Mouse (Mus musculus) heart, postnatal 14 days (tissue): Measurements from ENCODE around the gene Pepd. TPM values are rescaled to one million over a fixed set of nuclear protein-coding genes. Genes with fewer than 3 reads are reported as not detected.

Source experiments
- DNase-seq, 2 experiments: peaks; one replicate each; pipeline ENCODE4 v3.0.0; 2021 to 2022
- intact Hi-C: fragments of 180-260 bp; cut with DNase I; formaldehyde crosslinking; loops from one replicate; pipeline ENCODE4 v1.15.1; 2025
- microRNA-seq, 2 experiments: library from miRNA; unstranded; fragments of <30 nt; microRNA quantifications; one replicate each; pipeline ENCODE4 v1.2.0; 2021 to 2022
- total RNA-seq, 2 experiments: library from RNA; stranded (reverse); gene quantifications; 2 replicates each; pipeline ENCODE4 v1.2.3; 2021

Pepd gene
- total RNA-seq, 2 experiments from 2014 or later = 22.2 to 23.9 TPM

GRCm38 (mm10) chr7:35084565-35085360, 172.6 kb downstream of the Pepd start:
- intact Hi-C loops = loop anchor here (5.0 kb wide), 1 partner anchor 33 kb away; the partner anchor contains the start of gene Cebpa
- no peak for DNase-seq

- intact Hi-C loops = no loop called here
- peak; percentile 18 to 23 for DNase-seq
Observed at GRCm38 (mm10) chr7:35086271-35086861, 174.2 kb downstream of the Pepd start.

- DNase-seq = no peak
- intact Hi-C loops = no loop called here
Observed at GRCm38 (mm10) chr7:35090550-35090949, 178.4 kb downstream of the Pepd start.

Small RNAs within 50 kb of the gene (microRNA-seq; reads per million reads assigned to microRNA genes)
- 0 reads per million in 2 experiments for gene Gm25033

Other genes with a start within 250 kb of the Pepd start
- under 1 TPM in 1 of 2 experiments, not detected in 1; 0.37 TPM for gene Chst8, start 99.7 kb upstream of the Pepd start, total RNA-seq
- gene Cebpg, start 144.2 kb downstream of the Pepd start, total RNA-seq = 10 to 100 TPM; 27.8 to 29.1 TPM
- gene Cebpa, start 206.9 kb downstream of the Pepd start, total RNA-seq = 10 to 100 TPM in 1 of 2 experiments, 1 to 10 TPM in 1; 5.2 to 11.5 TPM